Comparison of ENCODE assay signal across 8 mouse cellular contexts in the genomic region with DNA sequence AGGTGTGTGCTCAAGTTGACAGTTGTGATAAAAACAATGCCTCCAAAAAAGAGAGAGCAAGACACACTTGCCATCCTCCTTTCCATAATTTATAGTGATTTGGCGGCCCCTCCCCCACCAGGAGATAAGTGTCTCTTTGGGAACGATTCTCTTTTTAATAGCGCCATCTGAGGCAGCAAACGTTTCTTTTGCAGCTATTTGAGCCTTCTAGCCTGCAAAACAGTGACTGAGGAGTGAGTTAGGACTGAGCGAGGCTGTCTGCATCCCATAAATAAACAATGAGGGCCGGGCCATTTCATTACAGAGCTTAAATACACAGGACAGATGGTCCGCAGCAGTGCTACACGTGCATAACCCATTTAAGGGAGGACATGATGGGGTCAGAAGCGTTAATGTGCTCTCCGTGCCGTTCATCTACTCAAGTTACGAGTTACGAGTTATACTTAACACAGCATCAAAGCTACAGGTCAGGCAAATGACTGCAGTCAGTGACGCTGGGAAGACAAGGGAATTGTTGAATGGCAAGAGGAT.
DNase-seq lines count a peak whose midpoint lies in the region; ATAC-seq and TF ChIP-seq lines count a peak whose summit lies in the region.

No protein-coding gene starts in this region.

- peak overlapping the region; percentile 48 for H3K4me2 ChIP-seq in hindbrain, embryonic 14.5 days (replicated peaks)

- no peak for DNase-seq in gastrocnemius, adult 2 months
- no peak for DNase-seq in gastrocnemius, postnatal 10 days
- peak; percentile 64 to 65 for DNase-seq in cerebellum, postnatal 25 days
- DNase-seq in hindbrain, embryonic 14.5 days (ENCODE audit: low spot score) = peak; percentile 64
- DNase-seq in limb, embryonic 10.5 days (ENCODE audit: low spot score) = peak; percentile 61
- DNase-seq in right cerebral cortex, postnatal 25 days = peak; percentile 11
- DNase-seq in ovary, postnatal 10 days (ENCODE audit: low spot score) = no peak
- DNase-seq in thymus, postnatal 4 days = no peak

- intact Hi-C loops in gastrocnemius, adult 2 months (cut with DNase I) = loop anchor here (2.0 kb wide), 1 partner anchor 320 kb away; no protein-coding TSS in a partner anchor

- no peaks in the 10 kb centered on the region for H3K27me3 ChIP-seq in hindbrain, embryonic 14.5 days (ENCODE audit: control insufficient read depth, insufficient read depth, low read length)
- H3K27me3 ChIP-seq in limb, embryonic 10.5 days (ENCODE audit: low read depth, poor library complexity, severe bottlenecking) = no peaks in the 10 kb centered on the region

- 18% methylated on average over 14 of the region's 14 CpGs for WGBS in hindbrain, embryonic 14.5 days
- 8% methylated on average over 14 of the region's 14 CpGs for WGBS in limb, embryonic 10.5 days

- no peaks in the 10 kb centered on the region for H3K36me3 ChIP-seq in hindbrain, embryonic 14.5 days (replicated peaks; ENCODE audit: control insufficient read depth, insufficient read depth)
- H3K36me3 ChIP-seq in limb, embryonic 10.5 days = no peaks in the 10 kb centered on the region

- TF ChIP-seq CTCF in gastrocnemius, adult 2 months (IDR thresholded peaks at IDR 0.05) = no peak

- H3K4me3 ChIP-seq in gastrocnemius, adult 2 months = peak overlapping the region; percentile 42
- H3K4me3 ChIP-seq in hindbrain, embryonic 14.5 days (replicated peaks; ENCODE audit: low read length) = peak overlapping the region; percentile 1
- H3K4me3 ChIP-seq in limb, embryonic 10.5 days = peak overlapping the region; percentile 37

- peak overlapping the region; percentile 37; the same call in 1 of the 2 replicates for H3K9ac ChIP-seq in hindbrain, embryonic 14.5 days

- no peaks in the 10 kb centered on the region for H3K9me3 ChIP-seq in hindbrain, embryonic 14.5 days (ENCODE audit: control insufficient read depth, low read length)
- H3K9me3 ChIP-seq in limb, embryonic 10.5 days (replicated peaks) = no peaks in the 10 kb centered on the region

- peaks cover 23% of the 10 kb centered on the region for H3K4me1 ChIP-seq in hindbrain, embryonic 14.5 days (replicated peaks; ENCODE audit: control insufficient read depth, insufficient read depth, low read length)
- peaks cover 26% of the 10 kb centered on the region for H3K4me1 ChIP-seq in limb, embryonic 10.5 days

- no peak overlapping the region for H3K27ac ChIP-seq in gastrocnemius, adult 2 months
- H3K27ac ChIP-seq in hindbrain, embryonic 14.5 days = peak overlapping the region; percentile 57; the same call in 1 of the 2 replicates
- H3K27ac ChIP-seq in limb, embryonic 10.5 days = peak overlapping the region; percentile 42; the same call in 1 of the 2 replicates

- ATAC-seq in hindbrain, embryonic 14.5 days (ENCODE audit: low FRiP score) = peak; percentile 65

Comparison
In these comparisons a context has a peak if more than half of its experiments do, and no peak if none do; other contexts are left out.
1. DNase-seq: peak in cerebellum, postnatal 25 days (2 of 2), hindbrain, embryonic 14.5 days (single experiment), limb, embryonic 10.5 days (single experiment) and right cerebral cortex, postnatal 25 days (single experiment); none in gastrocnemius, adult 2 months (single experiment), gastrocnemius, postnatal 10 days (single experiment), ovary, postnatal 10 days (single experiment) and thymus, postnatal 4 days (single experiment).
2. Peak in every context shown above with its lines, with median percentiles within 50 percentile points of each other: H3K4me3 ChIP-seq.